Mouse (Mus musculus) hindbrain, embryonic 16.5 days (tissue): ENCODE data around the gene Gbf1. TPM values are rescaled to one million over a fixed set of nuclear protein-coding genes. Genes with fewer than 3 reads are reported as not detected.
A peak's percentile ranks its signal among the peaks of the same experiment; 100 is the strongest.

Source experiments
- ATAC-seq: fragments of 200-750 bp; cut with Nextera tagmentation; 2 replicates; pipeline ENCODE4 v1.8.0; 2017; ENCODE audit warnings: moderate TSS enrichment, moderate library complexity
- H3K27ac ChIP-seq: fragments of 300-500 bp; sonication (generic); 2 replicates; pipeline ENCODE4 v1.5.1; 2014; ENCODE audit warnings: low read depth, mild to moderate bottlenecking, control low read depth, low read length, moderate library complexity
- H3K27me3 ChIP-seq: fragments of 300-500 bp; sonication (generic); replicated peaks from 2 replicates; pipeline ENCODE4 v1.6.1; 2014; ENCODE audit warnings: low read length; ENCODE audit not compliant: control insufficient read depth, insufficient read depth
- H3K36me3 ChIP-seq: fragments of 300-500 bp; sonication (generic); 2 replicates; pipeline ENCODE4 v1.6.1; 2014; ENCODE audit warnings: mild to moderate bottlenecking, low read length, moderate library complexity, mixed read lengths; ENCODE audit not compliant: control insufficient read depth, insufficient read depth
- H3K4me1 ChIP-seq: fragments of 300-500 bp; sonication (generic); 2 replicates; pipeline ENCODE4 v1.6.1; 2014; ENCODE audit warnings: low read depth, low read length; ENCODE audit not compliant: control insufficient read depth, insufficient read depth
- H3K4me2 ChIP-seq: fragments of 300-500 bp; sonication (generic); 2 replicates; pipeline ENCODE4 v1.6.1; 2014; ENCODE audit warnings: mild to moderate bottlenecking, low read length, control low read depth, moderate library complexity
- H3K4me3 ChIP-seq: fragments of 300-500 bp; sonication (generic); 2 replicates; pipeline ENCODE4 v1.5.1; 2014; ENCODE audit warnings: mild to moderate bottlenecking, low read length, control low read depth, moderate library complexity
- H3K9ac ChIP-seq: fragments of 300-500 bp; sonication (generic); 2 replicates; pipeline ENCODE4 v1.6.1; 2014; ENCODE audit warnings: low read depth, mild to moderate bottlenecking, control low read depth, low read length, moderate library complexity
- H3K9me3 ChIP-seq: fragments of 300-500 bp; sonication (generic); 2 replicates; pipeline ENCODE4 v1.6.1; 2014; ENCODE audit warnings: mild to moderate bottlenecking, low read length, moderate library complexity; ENCODE audit not compliant: control insufficient read depth
- WGBS: fragments of 180-500 bp; shearing (Covaris S2); extraction: QIAGEN DNeasy Blood & Tissue Kit; methylation state at CpG from one replicate; pipeline ENCODE4 v1.1.7; 2014; 5-methylcytosine and 5-hydroxymethylcytosine counted together
- polyA plus RNA-seq: library from polyadenylated mRNA; unstranded; fragments of >200 nt; fragmentation: Nextera tagmentation; extraction: Ambion mirVana; gene quantifications from 2 replicates; pipeline ENCODE4 v1.2.1, GENCODE M21; 2015

The Gbf1 gene
- polyA plus RNA-seq, 1 experiment from 2014 or later, result 71.0 TPM

DNA sequence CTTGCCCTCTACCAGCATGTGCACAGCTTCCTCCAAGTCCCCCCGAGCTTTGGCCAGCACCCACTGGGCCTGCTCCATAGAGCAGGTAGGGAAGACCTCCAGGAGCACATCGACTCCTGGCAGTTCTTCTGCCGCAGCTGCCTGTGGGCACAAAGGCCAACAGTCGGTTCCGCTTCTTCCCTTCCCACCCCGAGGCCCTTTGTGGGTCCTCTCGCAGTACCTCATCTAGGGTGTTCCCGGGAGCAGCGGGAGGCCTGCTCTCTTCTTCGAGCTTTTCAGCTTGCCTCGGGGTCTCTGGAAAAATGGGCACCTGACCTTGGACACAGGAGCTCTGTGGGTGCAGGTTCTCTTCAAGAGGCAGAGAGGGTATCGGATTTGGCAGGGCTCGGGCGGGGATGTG is 179.0 kb downstream of the Gbf1 start:
- Histone ChIP-seq H3K36me3 (peaks cover 20% of the 10 kb centered on the region), H3K9me3 (no peaks in the 10 kb centered on the region), H3K27me3 (no peaks in the 10 kb centered on the region), H3K4me3 (no peak overlapping the region), H3K4me1 (peaks cover 20% of the 10 kb centered on the region), H3K9ac (no peak overlapping the region), H3K4me2 (no peak overlapping the region), H3K27ac (no peak overlapping the region)
- 89% methylated on average over 14 of the region's 14 CpGs for WGBS
- ATAC-seq, result no peak

DNA sequence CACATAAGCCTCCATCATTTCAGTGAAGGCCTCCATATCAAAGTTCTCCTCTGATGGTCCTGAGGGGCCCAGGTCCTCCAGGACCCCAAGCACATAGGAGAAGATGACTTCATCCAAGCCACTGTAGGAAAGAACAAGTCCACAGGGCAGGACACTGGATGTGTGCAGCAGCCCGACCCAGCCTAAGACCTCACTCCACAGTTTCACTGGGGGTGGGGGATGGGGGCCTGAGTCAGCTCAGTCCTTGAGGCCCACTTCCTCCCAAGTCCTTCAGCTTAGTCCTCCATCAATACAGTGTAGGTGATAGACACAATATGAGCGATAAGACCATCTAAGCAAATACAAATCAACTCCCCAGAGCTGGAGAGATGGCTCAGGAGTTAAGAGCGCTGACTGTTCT is 179.6 kb downstream of the Gbf1 start:
- Histone ChIP-seq H3K9me3 (no peaks in the 10 kb centered on the region), H3K36me3 (peaks cover 20% of the 10 kb centered on the region), H3K4me3 (no peak overlapping the region), H3K9ac (no peak overlapping the region), H3K27ac (no peak overlapping the region), H3K4me2 (no peak overlapping the region), H3K27me3 (no peaks in the 10 kb centered on the region), H3K4me1 (peaks cover 20% of the 10 kb centered on the region)
- 96% methylated on average over 3 of the region's 3 CpGs for WGBS
- no peak for ATAC-seq

DNA sequence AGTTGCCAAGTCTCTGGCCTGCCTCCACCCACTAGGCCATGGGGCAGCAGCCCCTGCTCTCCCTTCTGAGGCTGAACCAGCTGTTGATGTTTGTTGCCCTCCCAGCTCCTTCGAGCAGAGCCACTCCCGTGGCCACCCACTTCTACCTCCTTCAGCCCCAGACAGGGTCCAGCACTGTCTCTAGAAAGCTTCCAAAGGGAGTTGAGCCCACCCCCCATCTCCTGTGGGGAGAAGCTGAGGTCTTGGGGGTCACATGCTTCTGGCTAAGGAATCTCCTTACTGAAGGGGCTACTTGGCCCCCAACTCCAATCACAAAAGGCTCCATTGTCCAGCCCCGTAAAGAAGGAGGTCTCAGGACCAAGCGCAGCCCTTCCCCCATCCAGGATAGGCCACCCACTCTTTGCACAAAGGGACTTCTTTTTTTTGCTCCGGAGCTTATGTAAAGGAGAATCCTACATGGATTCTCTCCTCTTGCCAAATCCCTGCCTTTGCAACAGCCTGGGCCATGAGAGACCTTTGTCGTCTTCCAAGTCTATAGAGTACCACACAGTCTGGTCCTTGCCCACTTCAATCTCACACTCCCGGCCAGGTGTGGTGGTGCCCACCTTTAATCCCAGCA is 180.5 kb downstream of the Gbf1 start:
- H3K9ac ChIP-seq, result 0 out of 2 replicates have a peak overlapping the region, but pooled peaks have one; percentile 14
- no peak overlapping the region for H3K4me2 ChIP-seq
- H3K9me3 ChIP-seq, result no peaks in the 10 kb centered on the region
- 43% methylated on average over 7 of the region's 7 CpGs for WGBS
- H3K4me3 ChIP-seq, result no peak overlapping the region
- peaks cover 21% of the 10 kb centered on the region for H3K4me1 ChIP-seq
- ATAC-seq, result no peak
- peaks cover 20% of the 10 kb centered on the region for H3K36me3 ChIP-seq
- H3K27ac ChIP-seq, result no peak overlapping the region
- H3K27me3 ChIP-seq, result no peaks in the 10 kb centered on the region

- Histone ChIP-seq H3K27ac (no peak overlapping the region), H3K9me3 (no peaks in the 10 kb centered on the region), H3K36me3 (peaks cover 20% of the 10 kb centered on the region), H3K9ac (no peak overlapping the region), H3K4me3 (no peak overlapping the region), H3K4me1 (peaks cover 23% of the 10 kb centered on the region), H3K27me3 (no peaks in the 10 kb centered on the region), H3K4me2 (no peak overlapping the region)
- ATAC-seq, result no peak
- 81% methylated on average over 3 of the region's 3 CpGs for WGBS
These were observed 181.6 kb downstream of the Gbf1 start for GRCm38 (mm10) chr19:46333906-46334305.

Other genes starting within 250 kb of the Gbf1 start
- gene Armh3, start 154.0 kb upstream of the Gbf1 start, polyA plus RNA-seq, result 21.4 and 22.6 TPM in 2 replicates
- gene Hps6, start 149.0 kb upstream of the Gbf1 start, polyA plus RNA-seq, result 6.1 and 7.2 TPM in 2 replicates
- 15.4 and 22.5 TPM in 2 replicates for gene Pprc1, start 107.6 kb upstream of the Gbf1 start, polyA plus RNA-seq
- 50.6 and 88.5 TPM in 2 replicates for gene Ldb1, start 107.3 kb upstream of the Gbf1 start, polyA plus RNA-seq
- 56.3 and 63.9 TPM in 2 replicates for gene Nolc1, start 76.6 kb upstream of the Gbf1 start, polyA plus RNA-seq
- gene Elovl3, start 20.6 kb upstream of the Gbf1 start, polyA plus RNA-seq, result not detected in 2 replicates
- gene Pitx3, start 4.2 kb upstream of the Gbf1 start, polyA plus RNA-seq, result 0.20 and 0.81 TPM in 2 replicates
- gene Nfkb2, start 151.8 kb downstream of the Gbf1 start, polyA plus RNA-seq, result 2.4 and 3.3 TPM in 2 replicates
- gene Psd, start 174.6 kb downstream of the Gbf1 start, polyA plus RNA-seq, result 99.1 and 112 TPM in 2 replicates
- gene Fbxl15, start 175.7 kb downstream of the Gbf1 start, polyA plus RNA-seq, result 49.4 and 55.6 TPM in 2 replicates
- 343 and 362 TPM in 2 replicates for gene Cuedc2, start 186.2 kb downstream of the Gbf1 start, polyA plus RNA-seq
- 13.0 and 13.4 TPM in 2 replicates for gene Mfsd13a, start 188.6 kb downstream of the Gbf1 start, polyA plus RNA-seq
- gene 2310034G01Rik, start 197.8 kb downstream of the Gbf1 start, polyA plus RNA-seq, result 2.4 TPM in 2 replicates
- 351 and 369 TPM in 2 replicates for gene Actr1a, start 243.2 kb downstream of the Gbf1 start, polyA plus RNA-seq
- 19.8 and 24.2 TPM in 2 replicates for gene Sufu, start 244.4 kb downstream of the Gbf1 start, polyA plus RNA-seq